Mouse (Mus musculus): ENCODE results near the gene Bcan.

GRCm38 (mm10) chr3:87987633-87988032, 12.4 kb downstream of the Bcan start:
- TF ChIP-seq CTCF (IDR thresholded peaks at IDR 0.05) (no peak), POLR2A (IDR thresholded peaks at IDR 0.05; ENCODE audit: insufficient read depth, low read depth, low read length) (0 out of 2 replicates have a peak, but pooled peaks have one; percentile 18), EP300 (IDR thresholded peaks at IDR 0.05; ENCODE audit: insufficient read depth, low read depth, low read length) (no peak)

Data from heart, adult 2 months (tissue).